Mouse (Mus musculus) liver, embryonic 14.5 days (tissue): ENCODE measurements around the gene Sbno1. TPM values are rescaled to one million over a fixed set of nuclear protein-coding genes. Genes with fewer than 3 reads are reported as not detected.
"Not testable (repeated sequence)": the region's sequence is repeated elsewhere in the genome, so short reads cannot be mapped to it uniquely, and the experiment has no call there.

ENCODE experiments used
- ATAC-seq: fragments of 200-750 bp; cut with Nextera tagmentation; 2 replicates; pipeline ENCODE4 v1.8.0; 2017; ENCODE audit warnings: moderate number of reproducible peaks, mild to moderate bottlenecking, moderate library complexity; ENCODE audit not compliant: insufficient read depth
- DNase-seq, 3 experiments: peaks; one replicate each; pipeline ENCODE4 v3.0.0-alpha.2; 2012 to 2013; ENCODE audit warnings: low read depth in 3 of 3, low spot score in 3 of 3
- H3K27ac ChIP-seq: fragments of 300-500 bp; sonication (generic); 2 replicates; pipeline ENCODE4 v1.5.1; 2014; ENCODE audit warnings: moderate library complexity, mild to moderate bottlenecking, control low read depth, inconsistent platforms
- H3K27me3 ChIP-seq: fragments of 300-500 bp; sonication (generic); 2 replicates; pipeline ENCODE4 v1.6.1; 2014; ENCODE audit warnings: mild to moderate bottlenecking, low read length, moderate library complexity; ENCODE audit not compliant: control insufficient read depth, insufficient read depth
- H3K36me3 ChIP-seq: fragments of 300-500 bp; sonication (generic); replicated peaks from 2 replicates; pipeline ENCODE4 v1.6.1; 2014; ENCODE audit warnings: low read depth; ENCODE audit not compliant: control insufficient read depth, insufficient read depth
- H3K4me1 ChIP-seq, 2 experiments: fragments of 200-500 bp in 1 of 2; fragments of 300-500 bp in 1 of 2; sonication (generic) in 1 of 2; replicated peaks; 2 replicates each; pipeline ENCODE4 v1.6.1; 2012 to 2014; ENCODE audit warnings: antibody characterized with exemption in 1 of 2, inconsistent platforms in 1 of 2, low read length in 1 of 2; ENCODE audit not compliant: control insufficient read depth in 2 of 2, insufficient read depth in 2 of 2
- H3K4me2 ChIP-seq: fragments of 300-500 bp; sonication (generic); 2 replicates; pipeline ENCODE4 v1.6.1; 2014; ENCODE audit warnings: low read depth, mild to moderate bottlenecking, control low read depth, moderate library complexity
- H3K4me3 ChIP-seq, 2 experiments: fragments of 200-500 bp in 1 of 2; fragments of 300-500 bp in 1 of 2; sonication (generic) in 1 of 2; 2 replicates each; pipeline ENCODE4 v1.5.1; 2012 to 2014; ENCODE audit warnings: low read depth in 2 of 2, low read length in 2 of 2, mild to moderate bottlenecking in 2 of 2, control low read depth in 1 of 2, inconsistent platforms in 1 of 2, moderate library complexity in 1 of 2; ENCODE audit not compliant: insufficient read depth in 1 of 2
- H3K9ac ChIP-seq: fragments of 300-500 bp; sonication (generic); replicated peaks from 2 replicates; pipeline ENCODE4 v1.6.1; 2014; ENCODE audit warnings: mild to moderate bottlenecking, control low read depth, moderate library complexity
- H3K9me3 ChIP-seq: fragments of 300-500 bp; sonication (generic); 2 replicates; pipeline ENCODE4 v1.6.1; 2016; ENCODE audit warnings: low read length, mixed read lengths; ENCODE audit not compliant: control insufficient read depth
- CTCF ChIP-seq: IDR thresholded peaks from 2 replicates; pipeline ENCODE4 v1.5.1; 2016; ENCODE audit warnings: antibody characterized with exemption, low read depth, control low read depth
- EP300 ChIP-seq: IDR thresholded peaks from 2 replicates; pipeline ENCODE4 v1.6.1; 2016; ENCODE audit warnings: antibody characterized with exemption, low read depth
- WGBS: fragments of 180-500 bp; shearing (Covaris S2); extraction: QIAGEN DNeasy Blood & Tissue Kit; methylation state at CpG from one replicate; pipeline ENCODE4 v1.1.7; 2014; ENCODE audit not compliant: insufficient replicate concordance; 5-methylcytosine and 5-hydroxymethylcytosine counted together
- polyA plus RNA-seq, 2 experiments: library from polyadenylated mRNA; depleted of rRNA in 1 of 2; stranded (reverse) in 1 of 2; unstranded in 1 of 2; fragments of >200 nt; fragmentation: Nextera tagmentation in 1 of 2; extraction: Ambion mirVana in 1 of 2; gene quantifications; 2 replicates each; pipeline versions ENCODE4 v1.2.1 to v1.2.3; 2012 to 2014

Sbno1 gene
- polyA plus RNA-seq, 2 experiments, result 12.6 to 35.1 TPM

DNA sequence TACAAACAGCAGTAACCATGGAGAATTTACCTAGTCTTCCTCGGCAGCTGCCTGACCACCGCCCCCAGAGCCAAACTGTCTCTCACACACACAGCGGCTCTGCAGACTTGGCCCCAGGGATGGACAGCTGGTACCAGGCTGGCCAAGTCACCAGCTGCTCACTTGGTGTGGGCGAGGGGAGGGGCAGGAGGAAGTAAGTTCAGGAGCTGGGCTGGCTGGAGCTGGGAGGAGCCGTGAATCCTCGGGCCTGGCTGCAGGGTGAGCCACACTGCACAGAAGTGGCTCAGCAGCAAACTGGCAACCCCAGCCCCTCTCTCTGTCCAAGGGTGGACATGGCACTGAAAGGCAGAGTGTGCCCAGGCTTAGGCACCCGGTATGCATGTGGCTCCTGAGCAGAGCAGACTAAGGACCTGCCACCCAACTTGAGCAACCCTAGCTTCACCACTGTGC is 74.7 kb downstream of the Sbno1 start:
- WGBS, result 51% methylated on average over 7 of the region's 7 CpGs
- Histone ChIP-seq H3K27me3 (no peaks in the 10 kb centered on the region), H3K4me1 (peaks cover 8 to 11% of the 10 kb centered on the region in 2 experiments), H3K27ac (no peak overlapping the region), H3K9me3 (no peaks in the 10 kb centered on the region), H3K36me3 (peaks cover 24% of the 10 kb centered on the region), H3K4me2 (no peak overlapping the region; the same call in 1 of the 2 replicates), H3K9ac (no peak overlapping the region), H3K4me3 (no peak overlapping the region)
- DNase-seq (no peak), ATAC-seq (no peak)
- TF ChIP-seq CTCF (no peak), EP300 (no peak)

DNA sequence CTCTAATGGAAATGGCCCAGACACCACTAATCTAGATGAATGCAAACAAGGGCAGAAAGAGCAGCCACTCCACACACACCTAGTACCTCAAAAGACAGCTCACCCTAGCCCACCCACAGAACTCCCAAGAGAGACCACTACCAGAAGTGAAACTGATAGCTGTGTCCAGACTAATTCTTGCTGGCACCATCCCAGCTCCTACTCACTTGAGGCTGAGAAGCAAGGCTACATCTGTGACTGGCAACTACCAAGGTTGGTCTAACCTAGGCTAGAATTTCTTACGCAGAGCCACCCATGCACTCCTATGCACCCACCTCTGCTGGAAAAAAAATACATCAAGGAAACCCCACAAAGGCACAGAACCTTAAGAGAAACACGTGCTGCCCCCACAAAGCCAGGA is 75.5 kb downstream of the Sbno1 start:
- Histone ChIP-seq H3K27me3 (no peaks in the 10 kb centered on the region), H3K27ac (no peak overlapping the region), H3K9ac (no peak overlapping the region), H3K4me3 (no peak overlapping the region), H3K9me3 (no peaks in the 10 kb centered on the region), H3K4me2 (no peak overlapping the region), H3K36me3 (peaks cover 26% of the 10 kb centered on the region), H3K4me1 (peaks cover 8 to 11% of the 10 kb centered on the region in 2 experiments)
- DNase-seq (no peak), ATAC-seq (no peak)
- TF ChIP-seq EP300 (no peak), CTCF (no peak)
- 83% methylated on average over 2 of the region's 2 CpGs for WGBS

DNA sequence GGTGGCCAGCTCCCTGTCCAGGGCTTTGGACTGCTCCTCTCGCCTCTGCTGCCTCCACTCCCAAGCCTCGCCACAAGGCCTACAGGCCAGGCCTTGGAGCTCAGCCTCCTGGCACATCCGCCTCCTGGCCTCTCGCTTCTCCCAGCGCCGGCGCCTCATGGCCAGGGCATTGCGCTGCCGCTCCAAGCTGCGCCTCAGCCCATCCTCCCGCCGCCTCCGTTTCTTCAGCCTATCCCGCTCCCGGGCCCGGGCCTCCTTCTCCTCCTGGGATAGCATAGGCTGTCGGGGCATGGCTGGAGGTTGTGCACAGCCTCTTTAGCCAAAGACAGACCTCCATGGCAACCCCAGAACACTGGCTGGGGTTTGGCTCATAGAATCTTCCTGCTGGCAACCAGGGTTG is 76.6 kb downstream of the Sbno1 start:
- Histone ChIP-seq H3K4me2 (no peak overlapping the region), H3K9ac (no peak overlapping the region), H3K4me1 (peaks cover 8 to 11% of the 10 kb centered on the region in 2 experiments), H3K27ac (no peak overlapping the region), H3K4me3 (no peak overlapping the region), H3K9me3 (no peaks in the 10 kb centered on the region), H3K27me3 (no peaks in the 10 kb centered on the region), H3K36me3 (peaks cover 26% of the 10 kb centered on the region)
- WGBS, result 89% methylated on average over 17 of the region's 17 CpGs
- DNase-seq (no peak), ATAC-seq (no peak)
- no peak for TF ChIP-seq EP300
- no peak for TF ChIP-seq CTCF

DNA sequence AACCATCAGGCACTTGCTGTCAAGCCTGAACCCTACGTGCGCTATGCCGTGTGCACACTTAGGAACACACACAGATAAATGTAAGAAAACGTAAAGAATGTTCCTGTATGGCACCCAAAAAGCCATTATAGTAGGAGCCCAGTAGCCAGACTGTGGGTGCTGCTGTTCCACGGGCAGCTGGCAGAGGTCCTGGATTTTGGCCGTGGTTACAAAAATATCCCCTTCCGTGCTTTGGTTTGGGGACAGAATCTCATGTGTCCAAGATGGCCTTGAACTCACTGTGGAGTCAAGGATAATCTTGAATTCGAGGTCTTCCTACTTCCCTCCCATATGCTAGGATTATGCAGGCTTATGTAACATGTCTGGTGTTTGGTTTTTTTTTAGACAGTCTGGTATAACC is 82.9 kb downstream of the Sbno1 start:
- no peaks in the 10 kb centered on the region for H3K9me3 ChIP-seq
- ATAC-seq (no peak), DNase-seq (no peak)
- H3K36me3 ChIP-seq, result peaks cover 11% of the 10 kb centered on the region
- H3K4me3 ChIP-seq, result no peak overlapping the region
- H3K27ac ChIP-seq, result no peak overlapping the region
- no peaks in the 10 kb centered on the region for H3K4me1 ChIP-seq
- 79% methylated on average over 8 of the region's 8 CpGs for WGBS
- no peak overlapping the region for H3K9ac ChIP-seq
- H3K27me3 ChIP-seq, result no peaks in the 10 kb centered on the region
- no peak overlapping the region for H3K4me2 ChIP-seq
- no peak for TF ChIP-seq CTCF
- TF ChIP-seq EP300, result no peak

DNA sequence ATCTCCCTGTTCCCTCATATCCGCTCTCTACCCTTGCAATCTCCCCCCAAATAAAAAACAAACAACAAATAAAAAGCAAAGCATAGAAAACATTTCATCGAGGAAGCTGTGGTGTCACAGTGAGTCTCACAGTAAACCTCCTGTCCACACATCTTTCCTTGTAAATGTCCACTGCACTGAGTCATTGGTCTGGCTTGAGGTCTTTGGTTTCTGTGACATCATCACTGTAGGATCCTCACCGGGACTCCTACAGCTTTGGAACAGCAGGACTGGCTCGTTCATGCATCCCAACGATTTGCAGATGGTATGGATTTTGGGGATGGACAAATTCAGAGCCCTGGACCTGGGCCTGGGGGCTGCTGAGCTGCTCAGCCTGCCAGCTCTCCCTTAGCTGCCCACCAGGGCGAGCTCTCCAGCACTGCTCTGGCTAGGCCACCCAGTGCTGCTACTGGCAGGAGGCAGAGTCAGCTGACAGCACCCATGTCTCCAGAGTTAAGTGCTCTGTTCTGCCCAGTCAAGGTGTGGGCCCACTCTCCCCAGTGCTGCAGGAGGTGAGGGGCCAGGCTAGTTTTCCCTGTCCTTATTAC is 84.0 kb downstream of the Sbno1 start:
- 62% methylated on average over 6 of the region's 6 CpGs for WGBS
- not testable (repeated sequence) for DNase-seq, H3K4me2 ChIP-seq, H3K4me1 ChIP-seq, H3K27me3 ChIP-seq, H3K27ac ChIP-seq, H3K36me3 ChIP-seq, H3K9me3 ChIP-seq, H3K4me3 ChIP-seq, H3K9ac ChIP-seq
- 0 out of 2 replicates have a peak, but pooled peaks have one; percentile 18 for ATAC-seq
